Mouse (Mus musculus) layer of hippocampus, adult 9-11 months (tissue): ENCODE results near the gene Efhb.

Experiments
- DNase-seq: peaks from one replicate; pipeline ENCODE4 v3.0.0; 2022

Efhb gene

DNA sequence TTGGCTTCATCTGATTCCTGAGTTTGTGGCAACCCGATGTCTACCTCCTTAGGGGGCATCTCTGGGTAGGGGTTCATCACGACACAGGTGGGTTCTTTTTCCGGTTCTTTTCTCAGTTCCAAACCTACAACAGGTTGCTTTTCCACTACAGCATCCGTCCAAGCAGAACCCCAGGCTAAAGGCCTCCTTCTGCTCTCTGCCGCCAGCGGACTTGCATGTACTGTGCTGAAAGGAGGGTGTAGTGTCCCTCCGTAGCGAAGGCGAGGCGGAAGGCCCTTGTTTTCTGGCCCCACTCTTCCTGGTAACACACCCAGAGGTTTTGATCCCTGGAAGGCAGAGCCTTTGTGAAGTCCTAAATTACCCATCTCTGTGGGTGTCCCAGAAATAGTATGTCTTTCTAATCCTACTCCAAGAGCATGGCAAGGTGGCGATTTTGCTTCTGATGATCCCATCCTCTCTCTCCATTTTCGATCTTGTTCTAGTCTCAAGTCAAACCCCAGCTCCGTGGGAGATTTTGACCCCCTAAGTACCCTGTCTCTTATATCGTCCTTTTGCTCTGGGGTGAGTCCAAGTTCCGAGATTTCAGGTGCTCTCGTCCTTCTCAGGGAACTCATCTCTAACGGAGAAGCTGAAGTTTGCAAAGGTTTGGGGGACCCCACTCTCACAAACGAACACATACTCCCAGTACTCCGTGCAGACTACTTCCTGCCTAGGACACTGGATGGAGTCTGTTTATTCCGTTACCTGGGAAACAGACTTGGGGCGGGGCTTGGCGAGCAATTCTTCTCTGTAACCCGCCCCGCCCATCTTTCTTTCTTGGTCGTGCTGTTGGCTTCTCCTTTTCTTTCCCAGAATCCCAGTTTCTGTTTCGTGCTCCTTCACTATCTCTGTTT, at the start of gene Efhb:
TSS of gene Efhb (minus strand) at position 719 of the 893 bp plus-strand sequence.
- peak; percentile 62 for DNase-seq

DNA sequence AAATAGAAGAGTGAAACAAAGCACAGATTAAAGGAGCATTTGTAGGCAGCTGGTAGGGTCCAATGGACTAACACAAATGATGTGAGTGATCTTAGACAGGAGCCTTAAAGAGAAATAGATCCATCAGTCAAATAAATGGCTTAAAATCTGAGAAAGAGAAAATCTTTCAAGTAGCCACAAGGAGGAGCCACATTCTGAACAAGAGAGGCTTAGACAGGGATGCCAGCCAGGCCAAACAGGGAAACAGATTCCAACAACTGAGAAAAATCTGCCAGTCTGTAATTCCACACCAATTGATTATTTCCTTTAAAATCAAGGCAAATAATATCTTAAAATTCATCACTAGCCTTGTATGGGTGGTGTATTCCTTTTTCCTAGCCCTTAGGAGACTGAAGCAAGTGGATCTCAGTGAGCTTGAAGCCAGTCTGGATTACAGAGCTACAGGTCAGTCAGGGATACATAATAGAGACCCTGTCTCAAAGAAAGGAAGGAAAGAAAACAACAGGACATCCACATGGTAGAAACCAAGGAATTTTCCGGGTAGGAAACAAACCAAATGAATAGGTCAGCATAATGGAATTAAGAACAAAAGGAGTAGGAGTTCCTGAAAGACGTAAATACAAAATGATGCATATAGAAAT, 49.3 kb upstream of the Efhb start:
- peak; percentile 15 for DNase-seq

DNA sequence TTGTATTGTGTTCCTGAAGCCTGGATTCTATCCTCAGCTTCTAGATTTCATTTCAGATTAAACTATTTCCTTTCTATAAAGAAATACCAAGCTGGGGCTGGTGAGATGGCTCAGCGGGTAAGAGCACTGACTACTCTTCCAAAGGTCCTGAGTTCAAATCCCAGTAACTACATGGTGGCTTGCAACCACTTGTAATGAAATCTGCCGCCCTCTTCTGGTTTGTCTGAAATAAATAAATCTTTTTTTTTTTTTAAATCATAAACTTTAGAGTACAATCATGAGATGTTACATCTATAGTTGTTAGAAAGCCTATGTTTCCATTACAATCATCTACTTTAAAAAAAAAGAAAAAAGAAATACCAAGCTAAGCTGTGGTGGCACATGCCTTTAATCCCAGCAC, 39.8 kb upstream of the Efhb start:
- no peak for DNase-seq

- DNase-seq, result no peak
These were observed 25.9 kb upstream of the Efhb start for GRCm38 (mm10) chr17:53489007-53489378.

- no peak for DNase-seq
These were observed 25.3 kb upstream of the Efhb start for GRCm38 (mm10) chr17:53488291-53489006.

- DNase-seq, result no peak
These were observed 17.3 kb upstream of the Efhb start for GRCm38 (mm10) chr17:53480433-53480832.

DNA sequence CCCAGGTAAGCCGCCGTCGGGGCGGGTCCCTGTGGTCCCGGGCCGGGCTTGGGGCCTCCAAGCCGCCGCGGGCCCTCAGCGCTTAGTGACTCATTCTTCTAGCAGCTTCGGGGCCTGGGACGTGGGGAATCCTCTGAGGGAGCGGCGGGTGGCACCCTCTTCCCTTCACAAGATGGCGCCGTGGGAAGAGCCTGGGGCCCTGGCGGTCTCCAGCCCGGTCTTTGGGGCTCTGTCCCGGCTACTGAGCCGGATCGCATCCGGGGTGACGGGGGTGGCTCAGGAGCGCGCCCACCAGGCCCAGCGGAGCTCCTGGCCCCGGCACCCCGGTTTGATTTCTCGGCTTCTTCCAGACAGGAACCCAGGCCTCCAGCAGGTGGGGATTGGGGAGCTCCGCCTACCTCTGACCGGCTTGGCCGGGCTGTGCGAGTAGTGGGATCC, 16.5 kb upstream of the Efhb start:
- peak; percentile 52 for DNase-seq

DNA sequence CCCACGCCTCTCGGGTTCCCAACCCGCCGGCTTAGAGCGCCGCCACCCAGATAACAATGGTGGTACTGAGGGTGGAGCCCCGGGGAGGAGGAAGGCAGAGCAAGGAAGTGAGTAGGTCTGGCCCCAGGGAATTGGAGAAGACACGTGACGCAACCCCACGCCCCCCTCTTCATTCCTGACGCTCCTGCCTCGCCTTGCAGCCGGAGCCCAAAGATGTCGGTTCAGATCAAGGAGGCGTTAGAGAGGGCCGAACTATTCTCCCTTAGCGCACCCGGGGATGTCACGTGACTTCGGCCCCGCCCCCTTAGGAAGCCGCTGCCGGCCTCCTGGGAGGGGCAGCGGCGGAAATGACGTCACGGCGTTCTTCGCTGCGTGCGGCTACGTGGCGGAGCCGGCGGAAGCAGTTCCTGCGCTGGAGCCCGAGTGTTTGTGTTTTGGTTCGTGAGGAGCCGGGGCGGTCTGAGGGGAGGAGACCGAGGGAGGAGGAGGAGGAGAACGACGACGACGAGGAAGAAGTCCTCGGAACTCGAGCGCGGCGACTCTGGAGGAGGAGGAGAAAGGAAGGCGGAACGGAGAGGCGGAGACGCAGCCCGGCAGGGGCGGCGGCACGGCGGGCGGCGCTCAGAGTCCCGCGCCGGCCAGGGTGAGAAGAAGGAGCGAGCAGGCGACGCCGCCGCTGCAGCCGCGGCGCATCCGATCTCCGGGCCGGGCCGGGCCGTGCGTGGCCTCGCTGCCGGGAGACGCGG, 15.9 kb upstream of the Efhb start, which contains the start of gene Rab5a:
TSS of gene Rab5a (plus strand) at position 377 of the 746 bp plus-strand sequence.
- peak; percentile 99 for DNase-seq

DNA sequence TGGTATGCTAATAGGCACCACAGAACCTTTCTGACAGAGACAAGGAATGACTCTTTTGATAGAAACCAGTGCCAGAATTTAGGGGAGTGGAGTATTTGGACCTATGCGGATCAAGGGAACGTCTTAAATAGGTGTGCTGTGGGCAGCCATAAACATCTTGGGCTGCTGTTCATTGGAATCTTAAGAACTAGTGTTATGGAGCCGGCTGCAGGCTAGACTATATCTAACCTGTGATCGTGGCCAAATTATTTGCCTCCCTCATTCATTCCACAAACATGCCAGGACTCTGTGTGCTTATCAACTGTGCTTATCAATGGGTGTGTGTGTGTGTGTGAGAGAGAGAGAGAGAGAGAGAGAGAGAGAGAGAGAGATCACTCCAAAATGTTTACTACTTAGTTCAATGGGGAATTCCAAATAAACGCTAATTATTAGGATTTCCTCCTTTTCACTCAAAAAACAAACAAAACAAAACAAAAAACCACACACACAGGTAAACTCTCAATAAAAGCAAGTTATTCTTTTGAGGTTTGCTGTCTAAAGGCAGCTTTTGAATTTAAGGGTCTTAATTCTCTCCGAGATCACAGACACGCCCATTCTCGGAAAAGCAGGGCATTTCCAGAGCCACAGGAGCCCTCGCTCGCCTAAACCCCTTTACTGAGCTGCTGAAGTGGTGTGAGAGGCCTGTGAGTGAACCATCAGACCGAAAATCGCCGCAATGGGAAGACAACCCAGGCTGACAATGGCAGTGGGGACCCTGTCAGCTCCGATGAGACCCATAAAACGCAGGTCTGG, 15.1 kb upstream of the Efhb start:
- no peak for DNase-seq

GRCm38 (mm10) chr17:53468697-53469096, 5.6 kb upstream of the Efhb start:
- no peak for DNase-seq

DNA sequence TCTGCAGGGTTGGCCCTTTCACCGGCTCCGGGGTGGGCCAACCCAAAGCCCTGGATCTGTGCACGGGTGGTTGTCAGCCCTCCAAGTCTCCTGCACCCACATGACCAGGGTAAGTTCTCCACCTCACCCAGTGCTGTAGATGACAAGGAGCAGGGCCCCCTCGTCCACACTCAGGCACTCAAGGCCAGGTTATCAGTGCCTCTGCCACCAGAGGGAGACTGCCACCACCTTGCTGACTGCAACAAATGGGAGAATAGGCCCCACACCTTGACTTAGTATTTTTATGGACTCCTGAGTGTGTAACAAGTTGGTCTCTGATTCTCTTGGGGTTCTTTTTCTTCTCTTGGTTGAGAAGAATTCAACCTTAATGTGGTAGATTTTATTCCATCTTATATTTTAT, 2.4 kb upstream of the Efhb start:
- DNase-seq, result no peak

- DNase-seq, result no peak
These were observed 347 bp upstream of the Efhb start for GRCm38 (mm10) chr17:53463496-53463840.

- DNase-seq, result no peak
These were observed 6.4 kb downstream of the Efhb start for GRCm38 (mm10) chr17:53456742-53457141.

GRCm38 (mm10) chr17:53456152-53456551, 7.0 kb downstream of the Efhb start:
- no peak for DNase-seq

DNA sequence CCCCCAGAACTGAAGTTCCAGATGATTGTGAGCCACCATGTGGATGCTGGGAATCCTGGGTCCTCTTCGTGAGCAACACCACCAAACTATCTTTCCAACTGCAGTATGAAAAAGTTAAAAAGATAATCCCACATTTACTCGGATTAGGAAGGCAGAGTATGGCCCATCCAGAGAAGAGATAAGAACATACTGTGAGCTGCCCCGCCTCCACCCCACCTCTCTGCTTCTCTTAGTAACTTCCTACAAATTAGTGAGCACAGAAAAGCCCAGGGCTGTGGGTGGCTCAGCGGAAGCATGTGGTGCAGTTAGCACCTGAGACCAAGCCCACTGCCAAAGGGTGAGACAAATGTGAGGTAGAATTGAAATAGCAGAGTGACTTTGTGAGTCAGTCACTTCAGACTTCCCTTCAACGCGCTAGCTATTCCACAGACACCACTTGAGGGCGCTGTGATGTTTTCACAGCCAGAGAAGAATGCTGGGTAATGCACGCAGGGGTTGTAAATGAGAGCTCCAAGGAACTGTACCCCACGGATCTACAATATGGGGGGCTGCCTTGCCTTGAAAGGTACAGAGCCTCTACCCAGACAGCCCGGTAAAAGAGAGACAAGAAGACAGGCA, 60.3 kb downstream of the Efhb start:
- DNase-seq, result peak; percentile 13

DNA sequence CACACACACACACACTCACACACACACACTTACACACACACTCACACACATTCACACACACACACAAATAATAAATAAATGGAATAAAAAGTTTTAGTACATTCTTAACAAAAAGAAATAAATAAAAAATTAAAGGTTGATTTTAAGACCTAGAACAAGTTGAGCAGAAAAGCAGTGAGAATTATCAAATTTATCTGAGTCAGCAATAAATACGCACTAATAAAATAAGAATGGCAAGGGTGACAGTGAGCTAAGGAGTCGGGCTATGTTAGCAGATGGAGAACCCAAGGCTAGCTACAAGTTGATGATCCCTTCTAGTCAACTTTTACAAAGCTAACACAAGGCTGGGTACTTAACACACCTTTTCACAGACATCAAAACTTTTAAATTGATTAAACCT, 69.9 kb downstream of the Efhb start:
- DNase-seq, result no peak

DNA sequence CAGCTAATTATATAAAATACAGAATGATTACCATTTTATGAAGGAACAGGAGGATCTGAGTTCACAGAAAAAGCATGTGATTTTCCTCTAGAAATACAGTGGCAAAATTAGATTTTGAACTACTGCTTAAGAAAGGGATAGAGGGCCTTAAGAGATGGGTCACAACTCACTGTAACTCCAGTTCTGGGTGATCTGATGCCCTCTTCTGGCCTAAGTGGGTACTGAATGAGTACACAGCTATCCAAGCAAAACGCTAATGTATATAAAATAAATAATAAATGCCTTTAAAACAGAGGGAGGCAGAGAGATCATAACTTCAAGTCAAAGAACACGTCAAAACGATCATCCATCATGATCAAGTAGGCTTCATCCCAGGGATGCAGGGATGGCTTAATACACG, 73.6 kb downstream of the Efhb start:
- DNase-seq, result no peak

- no peak for DNase-seq
These were observed 75.3 kb downstream of the Efhb start for GRCm38 (mm10) chr17:53387581-53388473.

DNA sequence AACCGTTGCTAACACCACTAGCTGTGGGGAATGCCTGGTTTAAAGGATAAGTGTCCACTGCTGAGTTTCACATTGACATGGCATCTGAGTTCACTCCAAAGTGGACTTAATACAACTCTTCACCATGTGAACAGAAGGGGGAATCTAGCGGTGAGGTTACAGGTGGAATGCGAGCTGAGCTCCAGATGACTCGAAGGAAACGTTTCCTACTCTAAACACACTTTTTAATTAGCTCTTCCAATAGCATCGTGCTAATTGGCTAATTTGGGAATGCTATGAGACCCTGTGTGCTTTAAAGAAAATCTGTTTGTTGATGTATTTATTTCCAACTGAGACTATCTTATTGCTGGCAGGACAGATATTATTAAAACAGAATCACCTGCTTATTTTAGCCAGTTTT, 76.3 kb downstream of the Efhb start:
- no peak for DNase-seq

DNA sequence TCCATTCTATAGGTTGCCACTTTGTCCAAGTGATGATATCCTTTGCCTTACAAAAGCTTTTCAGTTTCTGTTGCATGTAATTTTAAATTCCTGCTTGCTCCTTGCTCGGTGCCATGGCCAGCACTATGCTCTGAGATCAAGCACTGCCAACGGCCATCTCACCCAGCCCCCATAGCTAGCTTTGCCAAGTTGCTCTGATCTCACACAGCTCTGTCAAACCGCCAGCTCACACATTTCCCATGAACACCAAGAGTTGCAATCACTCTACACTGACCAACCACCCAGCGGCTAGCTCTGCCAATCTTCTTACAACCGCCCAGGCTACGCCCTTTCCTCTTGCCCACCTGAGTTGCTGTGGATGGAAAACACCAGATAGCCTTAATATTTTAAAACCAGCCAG, 99.0 kb downstream of the Efhb start:
- no peak for DNase-seq
